Mouse (Mus musculus): ENCODE measurements at regions not wholly inside any gene's neighbourhood (a gene's known extent, or its start where the extent isn't known, plus 50 kb on each side); places are given as distances from the start of the nearest gene placed in this dataset.

DNA sequence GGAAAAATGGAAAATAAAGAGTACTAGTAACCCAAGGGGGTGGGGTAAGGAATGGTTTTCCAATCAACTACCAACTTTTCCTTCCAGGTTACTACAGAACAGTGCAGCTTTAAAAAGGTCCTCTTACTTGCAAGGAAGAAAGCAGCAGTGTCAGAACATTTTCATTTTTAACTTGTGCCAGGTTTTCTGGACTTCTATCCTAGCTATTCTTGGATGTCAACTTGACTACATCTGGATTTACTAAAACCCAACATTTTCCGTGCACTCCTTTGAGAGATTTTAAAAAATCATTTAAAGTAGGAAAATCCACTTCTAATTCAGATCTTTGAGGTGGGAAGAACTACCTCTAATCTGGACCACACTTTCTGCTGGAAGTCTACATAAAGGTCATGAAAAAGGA lies 358.4 kb downstream of the Tmem38b start:
- Histone ChIP-seq H3K36me3 (no peaks in the 10 kb centered on the region), H3K9me3 (replicated peaks) (peaks cover 5% of the 10 kb centered on the region; the same call in 1 of the 2 replicates), H3K4me2 (no peak overlapping the region), H3K4me1 (no peaks in the 10 kb centered on the region), H3K27ac (replicated peaks) (no peak overlapping the region), H3K9ac (replicated peaks) (no peak overlapping the region), H3K27me3 (replicated peaks) (no peaks in the 10 kb centered on the region), H3K4me3 (replicated peaks) (no peak overlapping the region)
- no peak for ATAC-seq (ENCODE audit: low FRiP score)
- 89% methylated on average over 1 of the region's 1 CpGs for WGBS

DNA sequence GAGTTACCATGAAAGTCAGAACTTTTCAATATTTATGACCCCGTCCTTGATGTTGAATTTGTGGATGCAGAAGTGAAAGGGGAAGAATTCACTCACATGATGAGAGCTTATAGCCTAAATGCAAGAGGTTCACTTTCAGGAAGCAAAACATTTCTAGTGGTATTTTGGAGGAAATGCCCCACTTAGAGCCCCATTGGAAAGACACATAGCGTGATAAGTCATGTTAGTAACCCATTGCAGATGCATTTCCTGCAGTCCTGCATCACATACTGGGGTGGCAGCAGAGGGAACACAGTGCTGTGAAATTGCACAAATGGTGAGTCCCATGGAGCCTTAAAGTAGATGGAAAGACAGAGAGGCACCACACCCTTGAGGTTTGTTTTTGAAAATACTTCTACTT lies 369.9 kb downstream of the Tmem38b start:
- ATAC-seq (ENCODE audit: low FRiP score) = no peak

DNA sequence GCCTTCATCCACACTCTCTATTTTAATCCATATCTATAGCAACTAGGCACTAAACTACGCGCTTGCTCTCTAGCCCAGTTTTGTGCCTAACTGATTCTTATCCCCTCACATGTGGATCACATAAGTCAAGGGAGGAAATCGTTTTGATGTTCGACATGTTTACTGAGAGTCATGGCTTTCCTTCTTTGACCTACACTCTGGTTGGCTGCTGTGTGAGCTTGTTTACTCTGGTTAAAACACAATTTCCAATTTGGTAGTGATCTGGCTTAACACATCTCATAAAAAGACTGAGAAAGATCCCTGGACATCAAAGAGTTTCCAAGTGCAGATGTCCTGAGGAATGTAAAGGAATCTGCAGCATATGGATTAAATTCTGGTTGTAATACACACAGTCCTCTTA lies 376.6 kb downstream of the Tmem38b start:
- H3K4me1 ChIP-seq = no peaks in the 10 kb centered on the region
- H3K9ac ChIP-seq (replicated peaks) = no peak overlapping the region
- H3K4me2 ChIP-seq = no peak overlapping the region
- no peaks in the 10 kb centered on the region for H3K9me3 ChIP-seq (replicated peaks)
- H3K36me3 ChIP-seq = no peaks in the 10 kb centered on the region
- H3K27ac ChIP-seq (replicated peaks) = no peak overlapping the region
- H3K27me3 ChIP-seq (replicated peaks) = no peaks in the 10 kb centered on the region
- WGBS = 86% methylated on average over 4 of the region's 4 CpGs
- no peak for ATAC-seq (ENCODE audit: low FRiP score)
- H3K4me3 ChIP-seq (replicated peaks) = no peak overlapping the region

More for the DNA sequence above, 369.9 kb downstream of the Tmem38b start:
- H3K4me2 ChIP-seq = no peak overlapping the region
- H3K9me3 ChIP-seq (replicated peaks) = no peaks in the 10 kb centered on the region
- no peak overlapping the region for H3K9ac ChIP-seq (replicated peaks)
- H3K4me3 ChIP-seq (replicated peaks) = no peak overlapping the region
- 94% methylated on average over 2 of the region's 2 CpGs for WGBS
- H3K4me1 ChIP-seq = no peaks in the 10 kb centered on the region
- no peaks in the 10 kb centered on the region for H3K27me3 ChIP-seq (replicated peaks)
- H3K36me3 ChIP-seq = no peaks in the 10 kb centered on the region
- H3K27ac ChIP-seq (replicated peaks) = no peak overlapping the region

DNA sequence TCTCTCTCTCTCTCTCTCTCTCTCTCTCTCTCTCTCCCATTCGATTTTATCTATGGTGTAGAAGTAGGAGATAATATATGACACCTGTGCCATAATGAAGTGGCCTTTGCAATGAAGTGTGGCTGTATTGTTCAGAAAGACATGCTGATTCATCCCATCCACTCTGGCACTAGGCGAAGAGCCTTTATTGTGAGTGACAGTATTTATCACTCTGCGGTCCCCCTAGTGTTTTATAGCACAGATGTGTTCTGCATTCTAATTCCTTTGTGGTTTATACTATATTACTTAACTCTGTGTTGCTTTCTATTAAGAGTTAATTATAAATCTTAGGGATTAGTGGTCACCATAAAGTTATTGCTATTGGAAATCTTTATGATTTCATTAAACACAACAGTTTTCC lies 398.7 kb downstream of the Tmem38b start:
- Histone ChIP-seq H3K9ac (replicated peaks) (no peak overlapping the region), H3K9me3 (replicated peaks) (no peaks in the 10 kb centered on the region), H3K36me3 (no peaks in the 10 kb centered on the region), H3K4me1 (no peaks in the 10 kb centered on the region), H3K4me2 (no peak overlapping the region), H3K27me3 (replicated peaks) (no peaks in the 10 kb centered on the region), H3K27ac (replicated peaks) (no peak overlapping the region), H3K4me3 (replicated peaks) (no peak overlapping the region)
- 14% methylated on average over 3 of the region's 3 CpGs for WGBS
- ATAC-seq (ENCODE audit: low FRiP score) = no peak

Measured in neural tube, embryonic 15.5 days (tissue).